Mouse (Mus musculus): Measurements from ENCODE around the gene Gm10681. TPM values are rescaled to one million over a fixed set of nuclear protein-coding genes. Genes with fewer than 3 reads are reported as not detected.

Gm10681 gene
- not detected in 2 replicates for polyA plus RNA-seq (2012)

GRCm38 (mm10) chr3:98588707-98589106, at the start of gene Gm10681:
Gm10681 (minus strand) TSS chr3:98588807.

GRCm38 (mm10) chr3:98630152-98630551, 41.5 kb upstream of the Gm10681 start, which contains the start of gene Hsd3b5:
Hsd3b5 (minus strand) TSS chr3:98630252.

DNA sequence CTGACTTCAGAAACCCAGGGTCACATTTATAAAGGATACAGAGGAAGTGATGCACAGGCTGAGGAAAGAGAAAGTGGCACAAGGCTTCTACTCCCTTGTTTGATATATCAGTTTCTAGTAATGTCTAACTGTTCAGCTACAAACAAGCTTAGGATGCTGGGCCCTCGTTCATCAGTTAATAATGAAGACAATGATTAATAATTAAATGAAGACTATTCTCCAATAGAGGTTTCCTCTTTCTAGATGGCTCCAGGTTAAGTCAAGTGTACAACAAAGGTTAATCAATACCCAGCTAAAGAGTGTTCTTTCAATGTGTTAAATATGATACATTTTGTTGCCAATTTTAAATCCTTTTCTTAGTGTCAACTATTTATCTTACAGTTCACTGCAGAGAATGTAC, 78.2 kb downstream of the Gm10681 start, which contains the start of gene Hsd3b4:
Hsd3b4 (minus strand) TSS at position 101 of the 400 bp plus-strand sequence.

Other genes starting within 250 kb of the Gm10681 start
- gene Phgdh, start 248.8 kb downstream of the Gm10681 start, polyA plus RNA-seq (2012): 296 and 349 TPM in 2 replicates
- gene Zfp697, start 206.3 kb downstream of the Gm10681 start, polyA plus RNA-seq (2012): 0.32 and 0.35 TPM in 2 replicates
- not detected in 2 replicates for gene Gm4450, start 131.7 kb downstream of the Gm10681 start, polyA plus RNA-seq (2012)
- not detected in 2 replicates for gene Hsd3b4, start 78.3 kb downstream of the Gm10681 start, polyA plus RNA-seq (2012)
- not detected in 2 replicates for gene Hsd3b5, start 41.4 kb upstream of the Gm10681 start, polyA plus RNA-seq (2012)
- not detected in 2 replicates for gene Hsd3b2, start 135.7 kb upstream of the Gm10681 start, polyA plus RNA-seq (2012)
- not detected in 2 replicates for gene Hsd3b3, start 174.3 kb upstream of the Gm10681 start, polyA plus RNA-seq (2012)
- gene Hsd3b6, start 225.6 kb upstream of the Gm10681 start, polyA plus RNA-seq (2012): not detected in 2 replicates